Mouse (Mus musculus) midbrain, embryonic 12.5 days (tissue): ENCODE data around the gene Gm20388. TPM values are rescaled to one million over a fixed set of nuclear protein-coding genes. Genes with fewer than 3 reads are reported as not detected.

Source experiments
- ATAC-seq: fragments of 200-750 bp; cut with Nextera tagmentation; 2 replicates; pipeline ENCODE4 v1.8.0; 2017; ENCODE audit warnings: low read depth, moderate TSS enrichment, moderate library complexity; ENCODE audit not compliant: low FRiP score
- H3K27ac ChIP-seq: fragments of 300-500 bp; sonication (generic); replicated peaks from 2 replicates; pipeline ENCODE4 v1.5.1; 2016; ENCODE audit warnings: mild to moderate bottlenecking
- H3K27me3 ChIP-seq: fragments of 300-500 bp; sonication (generic); 2 replicates; pipeline ENCODE4 v1.6.1; 2016; ENCODE audit warnings: mild to moderate bottlenecking
- H3K36me3 ChIP-seq: fragments of 300-500 bp; sonication (generic); 2 replicates; pipeline ENCODE4 v1.6.1; 2016
- H3K4me1 ChIP-seq: fragments of 300-500 bp; sonication (generic); 2 replicates; pipeline ENCODE4 v1.6.1; 2016
- H3K4me2 ChIP-seq: fragments of 300-500 bp; sonication (generic); replicated peaks from 2 replicates; pipeline ENCODE4 v1.6.1; 2016; ENCODE audit warnings: mild to moderate bottlenecking, moderate library complexity
- H3K4me3 ChIP-seq: fragments of 300-500 bp; sonication (generic); 2 replicates; pipeline ENCODE4 v1.5.1; 2016; ENCODE audit warnings: mild to moderate bottlenecking
- H3K9ac ChIP-seq: fragments of 300-500 bp; sonication (generic); replicated peaks from 2 replicates; pipeline ENCODE4 v1.6.1; 2016; ENCODE audit warnings: mild to moderate bottlenecking, moderate library complexity
- H3K9me3 ChIP-seq: fragments of 300-500 bp; sonication (generic); 2 replicates; pipeline ENCODE4 v1.6.1; 2016; ENCODE audit warnings: mild to moderate bottlenecking
- WGBS: fragments of 180-500 bp; shearing (Covaris S2); methylation state at CpG from one replicate; pipeline ENCODE4 v1.1.7; 2016; 5-methylcytosine and 5-hydroxymethylcytosine counted together
- polyA plus RNA-seq: library from polyadenylated mRNA; unstranded; fragments of >200 nt; fragmentation: Nextera tagmentation; extraction: Ambion mirVana; gene quantifications from 2 replicates; pipeline ENCODE4 v1.2.1, GENCODE M21; 2016

The Gm20388 gene
- polyA plus RNA-seq, 1 experiment from 2014 or later = not detected

- WGBS = 88% methylated on average over 7 of the region's 7 CpGs
- Histone ChIP-seq H3K27me3 (0 out of 2 replicates have a peak, but pooled peaks cover 14% of the 10 kb centered on the region), H3K4me2 (no peak overlapping the region), H3K27ac (no peak overlapping the region), H3K36me3 (no peaks in the 10 kb centered on the region), H3K9me3 (no peaks in the 10 kb centered on the region), H3K9ac (no peak overlapping the region), H3K4me3 (no peak overlapping the region), H3K4me1 (peaks cover 7% of the 10 kb centered on the region)
- no peak for ATAC-seq
Observed at GRCm38 (mm10) chr8:123684806-123685205, 3774.2 kb downstream of the Gm20388 start.

DNA sequence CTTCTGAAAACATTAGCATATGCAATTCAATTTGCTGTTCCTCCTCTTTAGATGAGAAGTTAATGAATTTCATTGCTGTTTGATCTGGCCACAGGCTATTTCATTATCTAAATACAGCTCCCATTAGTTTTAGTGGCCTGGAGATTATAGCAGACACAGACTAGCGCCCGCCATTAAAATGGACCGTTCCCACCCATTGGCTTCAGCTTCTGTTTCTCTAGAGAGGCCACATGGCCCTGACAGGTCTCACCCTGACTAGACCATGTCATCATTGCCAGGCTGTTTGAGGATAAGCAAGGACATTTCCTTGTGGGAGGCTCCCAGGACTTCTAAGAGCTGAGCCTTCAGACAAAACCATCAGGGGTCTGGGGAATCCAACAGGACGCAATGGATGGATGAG lies 3774.8 kb downstream of the Gm20388 start:
- no peak overlapping the region for H3K9ac ChIP-seq
- 0 out of 2 replicates have a peak, but pooled peaks cover 14% of the 10 kb centered on the region for H3K27me3 ChIP-seq
- H3K36me3 ChIP-seq = no peaks in the 10 kb centered on the region
- H3K27ac ChIP-seq = no peak overlapping the region
- WGBS = 69% methylated on average over 4 of the region's 4 CpGs
- no peak for ATAC-seq
- H3K4me2 ChIP-seq = no peak overlapping the region
- no peaks in the 10 kb centered on the region for H3K9me3 ChIP-seq
- H3K4me3 ChIP-seq = no peak overlapping the region
- peaks cover 7% of the 10 kb centered on the region for H3K4me1 ChIP-seq

DNA sequence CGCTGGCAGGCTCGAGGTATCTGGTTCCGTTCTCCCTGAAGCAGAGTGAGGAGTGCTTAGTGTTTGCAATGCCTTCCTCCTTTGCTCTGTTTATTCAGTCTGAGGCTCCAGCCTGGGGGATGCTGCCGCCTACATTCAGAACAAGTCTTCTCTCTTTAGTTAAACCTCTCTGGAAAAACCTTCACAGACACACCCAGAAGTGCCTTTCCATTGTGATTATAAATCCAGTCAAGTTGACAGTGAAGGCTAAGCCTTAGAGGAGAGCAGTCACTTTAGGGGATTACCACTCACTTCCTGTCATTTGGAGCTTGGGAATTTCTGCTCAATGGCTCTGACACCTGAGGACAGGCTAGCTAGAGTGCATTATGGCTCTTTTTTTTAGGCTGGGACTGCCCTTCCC lies 3777.2 kb downstream of the Gm20388 start:
- H3K27me3 ChIP-seq = 0 out of 2 replicates have a peak, but pooled peaks cover 8% of the 10 kb centered on the region
- no peak overlapping the region for H3K27ac ChIP-seq
- H3K4me1 ChIP-seq = peaks cover 2% of the 10 kb centered on the region; the same call in 1 of the 2 replicates
- H3K9ac ChIP-seq = no peak overlapping the region
- no peaks in the 10 kb centered on the region for H3K36me3 ChIP-seq
- H3K9me3 ChIP-seq = no peaks in the 10 kb centered on the region
- H3K4me3 ChIP-seq = no peak overlapping the region
- H3K4me2 ChIP-seq = no peak overlapping the region
- WGBS = 58% methylated on average over 4 of the region's 4 CpGs
- ATAC-seq = no peak

GRCm38 (mm10) chr8:123692165-123692962 lies 3781.7 kb downstream of the Gm20388 start:
- 0 out of 2 replicates have a peak, but pooled peaks cover 8% of the 10 kb centered on the region for H3K27me3 ChIP-seq
- no peak overlapping the region for H3K27ac ChIP-seq
- 87% methylated on average over 10 of the region's 10 CpGs for WGBS
- no peak overlapping the region for H3K9ac ChIP-seq
- H3K4me1 ChIP-seq = no peaks in the 10 kb centered on the region
- ATAC-seq = no peak
- no peaks in the 10 kb centered on the region for H3K36me3 ChIP-seq
- H3K9me3 ChIP-seq = no peaks in the 10 kb centered on the region
- H3K4me3 ChIP-seq = no peak overlapping the region
- no peak overlapping the region for H3K4me2 ChIP-seq

GRCm38 (mm10) chr8:123696167-123696566 lies 3785.5 kb downstream of the Gm20388 start:
- H3K36me3 ChIP-seq = no peaks in the 10 kb centered on the region
- no peaks in the 10 kb centered on the region for H3K4me1 ChIP-seq
- no peak overlapping the region for H3K4me2 ChIP-seq
- H3K27me3 ChIP-seq = no peaks in the 10 kb centered on the region
- H3K9me3 ChIP-seq = no peaks in the 10 kb centered on the region
- 81% methylated on average over 9 of the region's 9 CpGs for WGBS
- no peak overlapping the region for H3K27ac ChIP-seq
- no peak for ATAC-seq
- H3K4me3 ChIP-seq = no peak overlapping the region
- H3K9ac ChIP-seq = no peak overlapping the region

DNA sequence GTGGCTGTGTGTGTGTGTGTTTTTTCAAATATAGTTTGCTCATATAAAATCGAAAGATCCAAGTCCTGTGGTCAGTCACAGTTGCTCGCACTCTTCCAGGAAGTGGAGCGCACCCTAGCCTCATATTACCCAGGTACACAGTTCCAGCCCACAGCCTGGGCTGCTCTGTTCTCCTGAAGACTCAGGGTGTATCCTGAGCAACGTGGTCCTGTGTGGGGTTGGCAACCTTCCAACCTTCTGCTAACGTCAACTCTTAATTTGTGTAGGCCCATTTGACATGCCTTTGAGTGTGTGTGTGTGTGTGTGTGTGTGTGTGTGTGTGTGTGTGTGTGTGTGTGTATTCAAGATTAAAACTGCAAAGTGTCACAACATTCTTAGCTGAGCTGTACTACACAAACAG lies 3786.7 kb downstream of the Gm20388 start:
- Histone ChIP-seq H3K9me3 (no peaks in the 10 kb centered on the region), H3K9ac (no peak overlapping the region), H3K4me3 (no peak overlapping the region), H3K4me1 (no peaks in the 10 kb centered on the region), H3K4me2 (no peak overlapping the region), H3K27ac (no peak overlapping the region), H3K27me3 (no peaks in the 10 kb centered on the region), H3K36me3 (no peaks in the 10 kb centered on the region)
- WGBS = 78% methylated on average over 5 of the region's 5 CpGs
- ATAC-seq = no peak

- Histone ChIP-seq H3K27me3 (no peaks in the 10 kb centered on the region), H3K9me3 (no peaks in the 10 kb centered on the region), H3K9ac (no peak overlapping the region), H3K4me1 (no peaks in the 10 kb centered on the region), H3K4me2 (no peak overlapping the region), H3K27ac (no peak overlapping the region), H3K4me3 (no peak overlapping the region), H3K36me3 (no peaks in the 10 kb centered on the region)
- no peak for ATAC-seq
- 71% methylated on average over 12 of the region's 12 CpGs for whole genome bisulfite sequencing
Observed at GRCm38 (mm10) chr8:123700399-123701070, 3789.9 kb downstream of the Gm20388 start.

- Histone ChIP-seq H3K36me3 (no peaks in the 10 kb centered on the region), H3K4me3 (no peak overlapping the region), H3K27ac (no peak overlapping the region), H3K27me3 (no peaks in the 10 kb centered on the region), H3K9me3 (no peaks in the 10 kb centered on the region), H3K4me1 (no peaks in the 10 kb centered on the region), H3K4me2 (no peak overlapping the region), H3K9ac (no peak overlapping the region)
- no peak for ATAC-seq
- WGBS = 82% methylated on average over 15 of the region's 15 CpGs
Observed at GRCm38 (mm10) chr8:123701952-123702587, 3791.4 kb downstream of the Gm20388 start.

DNA sequence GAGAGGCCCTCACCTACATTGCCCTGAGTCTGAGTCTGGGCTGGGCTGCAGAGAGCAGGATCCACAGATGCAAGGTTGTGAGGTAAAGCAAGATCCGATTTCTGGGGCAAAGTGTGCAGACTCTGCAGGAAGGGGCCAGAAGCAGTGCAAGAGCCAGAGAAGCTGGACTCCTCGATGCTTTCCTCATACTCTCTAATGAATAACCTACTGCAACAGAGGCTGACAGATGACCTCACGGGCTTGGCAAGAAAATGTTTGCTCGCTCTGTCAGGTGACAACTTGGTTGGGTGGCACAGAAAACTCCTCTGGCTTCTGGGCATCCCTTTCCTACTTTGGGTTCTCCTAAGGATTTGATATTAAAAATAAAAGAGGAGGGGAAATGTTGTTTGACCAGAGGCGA lies 3794.7 kb downstream of the Gm20388 start:
- Histone ChIP-seq H3K4me1 (no peaks in the 10 kb centered on the region), H3K9ac (no peak overlapping the region), H3K9me3 (no peaks in the 10 kb centered on the region), H3K4me2 (no peak overlapping the region), H3K4me3 (no peak overlapping the region), H3K27ac (no peak overlapping the region), H3K36me3 (no peaks in the 10 kb centered on the region), H3K27me3 (no peaks in the 10 kb centered on the region)
- ATAC-seq = no peak
- WGBS = 86% methylated on average over 5 of the region's 5 CpGs

- Histone ChIP-seq H3K36me3 (no peaks in the 10 kb centered on the region), H3K4me2 (no peak overlapping the region), H3K9ac (no peak overlapping the region), H3K4me3 (no peak overlapping the region), H3K9me3 (no peaks in the 10 kb centered on the region), H3K27ac (no peak overlapping the region), H3K27me3 (no peaks in the 10 kb centered on the region), H3K4me1 (no peaks in the 10 kb centered on the region)
- no peak for ATAC-seq
- 91% methylated on average over 16 of the region's 16 CpGs for WGBS
Observed at GRCm38 (mm10) chr8:123707137-123707536, 3796.5 kb downstream of the Gm20388 start.

DNA sequence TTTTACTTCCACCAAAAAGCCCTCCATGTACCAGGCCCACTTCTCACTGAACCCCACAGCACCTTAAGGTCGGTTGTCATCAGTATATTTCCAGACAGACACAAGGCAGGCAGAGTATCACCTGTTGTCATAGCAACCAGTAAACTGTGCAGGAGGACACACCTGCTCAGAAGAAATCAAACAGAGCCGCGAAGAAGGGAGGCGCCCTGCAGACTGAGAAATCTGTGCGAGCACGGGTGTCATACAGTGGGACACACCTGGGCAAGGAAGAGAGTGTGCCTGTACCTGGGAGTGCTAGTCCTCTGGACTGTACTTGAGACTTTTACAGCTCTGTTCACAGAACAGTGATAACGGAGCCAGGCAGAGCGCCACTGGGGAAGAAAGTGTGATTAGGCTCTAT lies 3798.1 kb downstream of the Gm20388 start:
- Histone ChIP-seq H3K4me1 (no peaks in the 10 kb centered on the region), H3K27ac (no peak overlapping the region), H3K4me3 (no peak overlapping the region), H3K9me3 (no peaks in the 10 kb centered on the region), H3K9ac (no peak overlapping the region), H3K4me2 (no peak overlapping the region), H3K27me3 (no peaks in the 10 kb centered on the region), H3K36me3 (no peaks in the 10 kb centered on the region)
- 88% methylated on average over 8 of the region's 8 CpGs for WGBS
- ATAC-seq = no peak

DNA sequence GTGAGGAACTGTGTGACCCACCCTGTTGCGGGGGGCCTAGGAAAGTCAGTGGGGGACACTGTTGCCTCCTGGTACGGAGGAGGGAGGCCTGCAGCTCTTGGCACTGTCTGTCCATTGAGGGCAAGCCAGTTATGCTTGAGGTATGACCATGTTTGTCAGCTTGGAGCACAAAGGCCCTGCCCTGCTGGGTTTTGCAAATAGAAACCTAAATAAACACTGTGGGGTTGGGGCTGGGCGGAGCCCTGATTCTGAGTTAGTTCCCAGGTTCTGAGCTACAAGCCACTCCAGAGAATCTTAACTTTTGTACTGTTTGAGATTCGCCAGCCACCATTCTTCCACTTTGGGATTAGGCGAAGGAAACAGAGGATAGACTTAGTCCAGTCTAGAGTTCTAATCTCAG lies 3799.7 kb downstream of the Gm20388 start:
- no peak overlapping the region for H3K4me3 ChIP-seq
- H3K27me3 ChIP-seq = no peaks in the 10 kb centered on the region
- H3K36me3 ChIP-seq = no peaks in the 10 kb centered on the region
- no peak overlapping the region for H3K27ac ChIP-seq
- WGBS = 86% methylated on average over 5 of the region's 5 CpGs
- H3K9me3 ChIP-seq = no peaks in the 10 kb centered on the region
- H3K4me2 ChIP-seq = no peak overlapping the region
- no peak overlapping the region for H3K9ac ChIP-seq
- no peak for ATAC-seq
- no peaks in the 10 kb centered on the region for H3K4me1 ChIP-seq
